In the genomic region with DNA sequence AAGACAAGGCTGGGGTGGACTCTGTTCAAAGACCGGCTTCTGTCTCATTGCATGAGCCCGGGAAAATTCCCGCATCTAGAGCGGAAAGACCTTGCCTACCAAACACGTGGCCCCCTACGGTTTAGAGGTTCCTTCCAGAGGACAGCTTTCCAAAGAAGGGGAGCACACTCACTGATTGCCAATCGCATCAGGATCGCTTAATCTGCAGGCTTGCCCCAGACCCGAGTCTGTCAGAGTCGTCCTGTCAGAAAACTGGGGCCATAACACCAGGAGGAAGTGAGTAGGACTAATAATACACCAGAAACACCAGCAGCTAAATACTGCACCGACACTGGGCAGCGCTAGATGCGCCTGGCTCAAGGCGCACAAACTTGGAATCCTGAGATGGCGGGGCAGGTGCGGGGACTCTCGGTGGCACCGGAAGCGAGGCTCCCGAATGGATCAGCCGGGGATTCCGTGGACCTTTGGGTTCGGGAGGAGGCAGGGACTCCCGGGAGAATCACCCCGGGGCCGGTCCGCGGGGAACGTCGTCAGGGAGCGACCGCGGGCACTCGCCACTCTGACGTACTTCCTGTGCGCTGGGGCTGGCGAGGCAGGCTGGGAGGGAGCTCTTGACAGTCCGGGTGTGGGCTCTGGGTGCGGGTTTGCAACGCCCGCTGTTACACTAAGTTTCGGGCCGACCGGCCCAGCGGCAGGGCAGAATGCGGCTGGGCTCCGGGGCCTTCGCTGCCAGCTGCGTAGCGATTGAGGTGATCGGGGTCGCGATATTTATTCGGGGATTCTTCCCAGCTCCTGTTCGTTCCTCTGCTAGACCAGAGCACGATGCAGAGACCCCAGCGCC, we compare ENCODE assay signal across 7 mouse cellular contexts. TPM values are rescaled to one million over a fixed set of nuclear protein-coding genes. Genes with fewer than 3 reads are reported as not detected.
DNase-seq lines count a peak whose midpoint lies in the region; ATAC-seq and TF ChIP-seq lines count a peak whose summit lies in the region.

TSS of gene Pigg (plus strand) at position 386 of the 841 bp plus-strand sequence.

- H3K4me3 ChIP-seq in embryonic facial prominence, embryonic 12.5 days = peak within 1 kb of the TSS; percentile 76
- H3K4me3 ChIP-seq in kidney, adult 2 months (ENCODE audit: insufficient read depth, low read depth, low read length) = peak within 1 kb of the TSS; percentile 73
- peak within 1 kb of the TSS; percentile 76 for H3K4me3 ChIP-seq in limb, embryonic 12.5 days (replicated peaks)
- peak within 1 kb of the TSS; percentile 83 for H3K4me3 ChIP-seq in midbrain, embryonic 15.5 days
- peak within 1 kb of the TSS; percentile 97 for H3K4me3 ChIP-seq in spleen, adult 2 months (ENCODE audit: extremely low read depth, insufficient read depth, insufficient read length)

- peak; percentile 94 for DNase-seq in adrenal gland, postnatal 25 days
- DNase-seq in heart, adult 18-20 months = peak; percentile 95
- peak; percentile 95 for DNase-seq in kidney, adult 2 months
- peak; percentile 60 to 85 for DNase-seq in spleen, adult 2 months (ENCODE audit: low read depth in 1 of 2, low spot score in 2 of 2)

- peak within 1 kb of the TSS; percentile 58 for H3K27ac ChIP-seq in embryonic facial prominence, embryonic 12.5 days
- H3K27ac ChIP-seq in kidney, adult 2 months (ENCODE audit: insufficient read depth, low read depth, low read length) = peak within 1 kb of the TSS; percentile 32
- peak within 1 kb of the TSS; percentile 60 for H3K27ac ChIP-seq in limb, embryonic 12.5 days
- H3K27ac ChIP-seq in midbrain, embryonic 15.5 days = peak within 1 kb of the TSS; percentile 84
- peak within 1 kb of the TSS; percentile 89 for H3K27ac ChIP-seq in spleen, adult 2 months (ENCODE audit: insufficient read depth, low read length)

- no peaks in the 10 kb centered on the region for H3K36me3 ChIP-seq in embryonic facial prominence, embryonic 12.5 days
- no peaks in the 10 kb centered on the region for H3K36me3 ChIP-seq in kidney, adult 2 months (ENCODE audit: control insufficient read depth, insufficient read depth, low read length)
- 0 out of 2 replicates have a peak, but pooled peaks cover 2% of the 10 kb centered on the region for H3K36me3 ChIP-seq in limb, embryonic 12.5 days
- H3K36me3 ChIP-seq in midbrain, embryonic 15.5 days (replicated peaks) = no peaks in the 10 kb centered on the region
- no peaks in the 10 kb centered on the region for H3K36me3 ChIP-seq in spleen, adult 2 months (ENCODE audit: control insufficient read depth, insufficient read depth, low read length)

- peak within 1 kb of the TSS; percentile 82 for H3K9ac ChIP-seq in embryonic facial prominence, embryonic 12.5 days
- H3K9ac ChIP-seq in limb, embryonic 12.5 days (replicated peaks) = peak within 1 kb of the TSS; percentile 85
- peak within 1 kb of the TSS; percentile 80 for H3K9ac ChIP-seq in midbrain, embryonic 15.5 days

- peak; percentile 25 for TF ChIP-seq POLR2A in kidney, adult 2 months (IDR thresholded peaks at IDR 0.05; ENCODE audit: low read depth, low read length)
- peak; percentile 74; the same call in 1 of the 2 replicates for TF ChIP-seq POLR2A in spleen, adult 2 months (IDR thresholded peaks at IDR 0.05; ENCODE audit: low read depth, low read length)

- H3K4me1 ChIP-seq in embryonic facial prominence, embryonic 12.5 days = peaks cover 5% of the 10 kb centered on the region
- peaks cover 3% of the 10 kb centered on the region; the same call in 1 of the 2 replicates for H3K4me1 ChIP-seq in kidney, adult 2 months (ENCODE audit: control insufficient read depth, insufficient read depth, low read length)
- peaks cover 7% of the 10 kb centered on the region for H3K4me1 ChIP-seq in limb, embryonic 12.5 days (replicated peaks)
- peaks cover 11% of the 10 kb centered on the region for H3K4me1 ChIP-seq in midbrain, embryonic 15.5 days
- H3K4me1 ChIP-seq in spleen, adult 2 months (ENCODE audit: control insufficient read depth, insufficient read depth, insufficient read length) = no peaks in the 10 kb centered on the region; the same call in 1 of the 2 replicates

- H3K4me2 ChIP-seq in embryonic facial prominence, embryonic 12.5 days (replicated peaks) = peak within 1 kb of the TSS; percentile 64
- H3K4me2 ChIP-seq in limb, embryonic 12.5 days = peak within 1 kb of the TSS; percentile 84
- peak within 1 kb of the TSS; percentile 67 for H3K4me2 ChIP-seq in midbrain, embryonic 15.5 days

- H3K9me3 ChIP-seq in embryonic facial prominence, embryonic 12.5 days = no peaks in the 10 kb centered on the region
- H3K9me3 ChIP-seq in limb, embryonic 12.5 days = 0 out of 2 replicates have a peak, but pooled peaks cover 3% of the 10 kb centered on the region
- no peaks in the 10 kb centered on the region for H3K9me3 ChIP-seq in midbrain, embryonic 15.5 days

- ATAC-seq in embryonic facial prominence, embryonic 12.5 days (ENCODE audit: insufficient number of reproducible peaks, insufficient read depth, low FRiP score, low TSS enrichment) = peak; percentile 97
- ATAC-seq in limb, embryonic 12.5 days (ENCODE audit: insufficient number of reproducible peaks, insufficient read depth, low FRiP score, low TSS enrichment, low read depth) = peak; percentile 97
- peak; percentile 99 for ATAC-seq in midbrain, embryonic 15.5 days (replicated peaks)

- no peaks in the 10 kb centered on the region for H3K27me3 ChIP-seq in embryonic facial prominence, embryonic 12.5 days
- no peaks in the 10 kb centered on the region for H3K27me3 ChIP-seq in kidney, adult 2 months (replicated peaks; ENCODE audit: control insufficient read depth, insufficient read depth, low read length)
- no peaks in the 10 kb centered on the region for H3K27me3 ChIP-seq in limb, embryonic 12.5 days
- no peaks in the 10 kb centered on the region for H3K27me3 ChIP-seq in midbrain, embryonic 15.5 days (replicated peaks)
- H3K27me3 ChIP-seq in spleen, adult 2 months (ENCODE audit: control insufficient read depth, insufficient read depth, low read length) = no peaks in the 10 kb centered on the region

- under 1% methylated on average over 57 of the region's 57 CpGs for WGBS in embryonic facial prominence, embryonic 12.5 days
- under 1% methylated on average over 55 of the region's 57 CpGs for WGBS in kidney, adult 2 months
- under 1% methylated on average over 57 of the region's 57 CpGs for WGBS in limb, embryonic 12.5 days
- under 1% methylated on average over 57 of the region's 57 CpGs for WGBS in midbrain, embryonic 15.5 days
- under 1% methylated on average over 57 of the region's 57 CpGs for WGBS in spleen, adult 2 months

- no peak for TF ChIP-seq CTCF in kidney, adult 2 months (conservative IDR thresholded peaks at IDR 0.05; ENCODE audit: insufficient read depth, insufficient read length, low read depth, low read length)
- 0 out of 2 replicates have a peak, but pooled peaks have one; percentile 4 for TF ChIP-seq CTCF in spleen, adult 2 months (IDR thresholded peaks at IDR 0.05; ENCODE audit: extremely low read depth, insufficient read depth, insufficient read length, insufficient replicate concordance)

RNA-seq across cellular contexts. Expression of gene Pigg, which starts in this region (rescaled TPM):
- 12.1 and 13.8 TPM in 2 replicates for total RNA-seq in adrenal gland, postnatal 25 days (2021)
- polyA plus RNA-seq in embryonic facial prominence, embryonic 12.5 days (2016; fragmentation: Nextera tagmentation; extraction: Ambion mirVana) = 6.2 and 6.9 TPM in 2 replicates
- total RNA-seq in heart, adult 18-20 months (2021) = 10 to 100 TPM; 10.1 to 12.5 TPM
- polyA plus RNA-seq in kidney, adult 2 months (2012; rRNA removed) = 16.6 and 18.7 TPM in 2 replicates
- 6.3 and 6.4 TPM in 2 replicates for polyA plus RNA-seq in limb, embryonic 12.5 days (2016; fragmentation: Nextera tagmentation; extraction: Ambion mirVana)
- polyA plus RNA-seq in midbrain, embryonic 15.5 days (2015; fragmentation: Nextera tagmentation; extraction: Ambion mirVana) = 5.6 and 6.3 TPM in 2 replicates
- polyA plus RNA-seq in spleen, adult 2 months (2012; rRNA removed) = 2.4 and 2.7 TPM in 2 replicates

Comparison
In these comparisons a context has a peak if more than half of its experiments do, and no peak if none do; other contexts are left out.
1. Peak in every context shown above with its lines: DNase-seq, ATAC-seq, H3K4me3 ChIP-seq and H3K27ac ChIP-seq.
2. H3K27ac ChIP-seq: peak in every context shown above with its lines; median percentile 89 in spleen, adult 2 months; 84 in midbrain, embryonic 15.5 days; 60 in limb, embryonic 12.5 days; 58 in embryonic facial prominence, embryonic 12.5 days; 32 in kidney, adult 2 months.